Mouse (Mus musculus) embryo, embryonic 11 days (tissue): ENCODE measurements around the gene Clec4d.
"Not testable (repeated sequence)": the region's sequence is repeated elsewhere in the genome, so short reads cannot be mapped to it uniquely, and the experiment has no call there.

ENCODE experiments used
- DNase-seq: peaks from one replicate; pipeline ENCODE4 v3.0.0-alpha.2; 2015

The Clec4d gene

GRCm38 (mm10) chr6:123261555-123262161 is at the start of gene Clec4d:
TSS of gene Clec4d (plus strand) at chr6:123262111.
- no peak for DNase-seq

GRCm38 (mm10) chr6:123227519-123228166 is 34.3 kb upstream of the Clec4d start:
- no peak for DNase-seq

- no peak for DNase-seq
Observed at GRCm38 (mm10) chr6:123229644-123230043, 32.3 kb upstream of the Clec4d start, which contains the start of gene Clec4n. TSS of gene Clec4n (plus strand) at chr6:123229843.

GRCm38 (mm10) chr6:123231149-123231548 is 30.8 kb upstream of the Clec4d start:
- DNase-seq = no peak

- DNase-seq = no peak
Observed at GRCm38 (mm10) chr6:123237582-123237981, 24.3 kb upstream of the Clec4d start.

- no peak for DNase-seq
Observed at GRCm38 (mm10) chr6:123244201-123244600, 17.7 kb upstream of the Clec4d start.

- not testable (repeated sequence) for DNase-seq
Observed at GRCm38 (mm10) chr6:123248862-123249261, 13.0 kb upstream of the Clec4d start.

GRCm38 (mm10) chr6:123252735-123253134 is 9.2 kb upstream of the Clec4d start:
- no peak for DNase-seq

GRCm38 (mm10) chr6:123258946-123259345 is 3.0 kb upstream of the Clec4d start:
- DNase-seq = no peak

GRCm38 (mm10) chr6:123259889-123260603 is 1.9 kb upstream of the Clec4d start:
- no peak for DNase-seq

- DNase-seq = no peak
Observed at GRCm38 (mm10) chr6:123260868-123261267, 1.0 kb upstream of the Clec4d start.

GRCm38 (mm10) chr6:123264194-123264593 is 2.3 kb downstream of the Clec4d start:
- DNase-seq = no peak

- DNase-seq = no peak
Observed at GRCm38 (mm10) chr6:123265809-123266208, 3.9 kb downstream of the Clec4d start.

GRCm38 (mm10) chr6:123266945-123267344 is 5.0 kb downstream of the Clec4d start:
- no peak for DNase-seq

GRCm38 (mm10) chr6:123279443-123279842 is 17.5 kb downstream of the Clec4d start:
- DNase-seq = no peak

- no peak for DNase-seq
Observed at GRCm38 (mm10) chr6:123286311-123286710, 24.4 kb downstream of the Clec4d start.

- no peak for DNase-seq
Observed at GRCm38 (mm10) chr6:123288931-123289330, 27.0 kb downstream of the Clec4d start.

GRCm38 (mm10) chr6:123289753-123290152 is 27.8 kb downstream of the Clec4d start, which contains the start of gene Clec4e:
TSS of gene Clec4e (minus strand) at chr6:123289870.
- no peak for DNase-seq

GRCm38 (mm10) chr6:123292751-123293400 is 31.0 kb downstream of the Clec4d start:
- no peak for DNase-seq

GRCm38 (mm10) chr6:123293509-123293908 is 31.6 kb downstream of the Clec4d start:
- not testable (repeated sequence) for DNase-seq

GRCm38 (mm10) chr6:123296687-123297086 is 34.8 kb downstream of the Clec4d start:
- no peak for DNase-seq

- DNase-seq = not testable (repeated sequence)
Observed at GRCm38 (mm10) chr6:123306315-123306714, 44.4 kb downstream of the Clec4d start.

- DNase-seq = no peak
Observed at GRCm38 (mm10) chr6:123308033-123308432, 46.1 kb downstream of the Clec4d start, which contains the start of gene Vmn2r19. TSS of gene Vmn2r19 (plus strand) at chr6:123308333.
